Mouse (Mus musculus) embryonic facial prominence, embryonic 13.5 days (tissue): Measurements from ENCODE around the gene Insm1. TPM values are rescaled to one million over a fixed set of nuclear protein-coding genes. Genes with fewer than 3 reads are reported as not detected.

Experiments
- ATAC-seq: fragments of 200-750 bp; cut with Nextera tagmentation; 2 replicates; pipeline ENCODE4 v1.8.0; 2017; ENCODE audit warnings: low read depth; ENCODE audit not compliant: insufficient number of reproducible peaks, insufficient read depth, low FRiP score, low TSS enrichment
- H3K27ac ChIP-seq: fragments of 300-500 bp; sonication (generic); 2 replicates; pipeline ENCODE4 v1.5.1; 2015; ENCODE audit warnings: moderate library complexity, mild to moderate bottlenecking, inconsistent platforms
- H3K27me3 ChIP-seq: fragments of 300-500 bp; sonication (generic); 2 replicates; pipeline ENCODE4 v1.6.1; 2015; ENCODE audit warnings: mild to moderate bottlenecking, inconsistent platforms
- H3K36me3 ChIP-seq: fragments of 300-500 bp; sonication (generic); 2 replicates; pipeline ENCODE4 v1.6.1; 2015; ENCODE audit warnings: mild to moderate bottlenecking, inconsistent platforms
- H3K4me1 ChIP-seq: fragments of 300-500 bp; sonication (generic); 2 replicates; pipeline ENCODE4 v1.6.1; 2015; ENCODE audit warnings: inconsistent platforms
- H3K4me2 ChIP-seq: fragments of 300-500 bp; sonication (generic); 2 replicates; pipeline ENCODE4 v1.6.1; 2015; ENCODE audit warnings: moderate library complexity, mild to moderate bottlenecking, inconsistent platforms
- H3K4me3 ChIP-seq: fragments of 300-500 bp; sonication (generic); 2 replicates; pipeline ENCODE4 v1.5.1; 2015; ENCODE audit warnings: mild to moderate bottlenecking, inconsistent platforms
- H3K9ac ChIP-seq: fragments of 300-500 bp; sonication (generic); 2 replicates; pipeline ENCODE4 v1.6.1; 2015; ENCODE audit warnings: mild to moderate bottlenecking, inconsistent platforms
- H3K9me3 ChIP-seq: fragments of 300-500 bp; sonication (generic); 2 replicates; pipeline ENCODE4 v1.6.1; 2016; ENCODE audit warnings: inconsistent platforms
- whole genome bisulfite sequencing: fragments of 180-500 bp; shearing (Covaris S2); methylation state at CpG from one replicate; pipeline ENCODE4 v1.1.7; 2015; ENCODE audit warnings: mixed read lengths; 5-methylcytosine and 5-hydroxymethylcytosine counted together
- polyA plus RNA-seq: library from polyadenylated mRNA; unstranded; fragments of >200 nt; fragmentation: Nextera tagmentation; extraction: Ambion mirVana; gene quantifications from 2 replicates; pipeline ENCODE4 v1.2.1, GENCODE M21; 2015

The Insm1 gene
- polyA plus RNA-seq, 1 experiment from 2014 or later: 0.80 TPM

GRCm38 (mm10) chr2:146255636-146256035 lies 33.9 kb downstream of the Insm1 start:
- Histone ChIP-seq H3K27me3 (no peaks in the 10 kb centered on the region), H3K4me1 (peaks cover 8% of the 10 kb centered on the region), H3K27ac (no peak overlapping the region), H3K9ac (no peak overlapping the region), H3K9me3 (no peaks in the 10 kb centered on the region), H3K4me2 (no peak overlapping the region), H3K4me3 (no peak overlapping the region), H3K36me3 (no peaks in the 10 kb centered on the region)
- no peak for ATAC-seq

DNA sequence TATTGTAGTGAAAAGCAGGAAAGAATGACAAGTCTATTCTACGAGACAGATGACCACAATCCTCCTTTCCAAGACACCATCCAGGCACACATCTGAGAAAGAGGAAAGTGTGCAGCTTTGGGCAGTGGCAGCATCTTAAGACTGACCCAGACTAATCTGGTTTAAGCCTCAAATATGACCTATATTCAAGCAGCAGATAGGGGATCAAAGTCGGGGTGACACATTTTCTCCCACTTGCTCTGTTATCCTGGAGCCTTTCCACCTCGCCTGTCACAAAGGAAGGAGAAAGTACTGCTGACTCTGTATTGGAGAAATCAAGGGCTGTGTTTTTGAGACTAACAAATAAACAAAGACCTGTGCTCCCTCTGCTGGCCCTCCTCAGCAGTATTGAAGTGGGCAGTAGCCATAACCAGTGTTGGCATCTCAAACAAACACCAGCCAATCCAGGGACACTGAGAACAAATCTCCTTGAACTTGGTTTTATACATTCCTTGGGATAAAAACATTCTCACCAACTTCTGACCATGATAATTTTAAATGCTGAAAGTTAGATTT lies 34.7 kb downstream of the Insm1 start:
- Histone ChIP-seq H3K4me1 (peaks cover 8% of the 10 kb centered on the region), H3K9me3 (no peaks in the 10 kb centered on the region), H3K4me2 (no peak overlapping the region), H3K27ac (no peak overlapping the region), H3K36me3 (no peaks in the 10 kb centered on the region), H3K27me3 (no peaks in the 10 kb centered on the region), H3K4me3 (no peak overlapping the region), H3K9ac (no peak overlapping the region)
- no peak for ATAC-seq
- 61% methylated on average over 3 of the region's 3 CpGs for WGBS

GRCm38 (mm10) chr2:146257037-146257436 lies 35.3 kb downstream of the Insm1 start:
- Histone ChIP-seq H3K9me3 (no peaks in the 10 kb centered on the region), H3K27me3 (no peaks in the 10 kb centered on the region), H3K9ac (no peak overlapping the region), H3K27ac (no peak overlapping the region), H3K4me3 (no peak overlapping the region), H3K4me1 (peaks cover 8% of the 10 kb centered on the region), H3K36me3 (no peaks in the 10 kb centered on the region), H3K4me2 (no peak overlapping the region)
- no peak for ATAC-seq
- WGBS: 40% methylated on average over 3 of the region's 3 CpGs

GRCm38 (mm10) chr2:146257609-146258008 lies 35.9 kb downstream of the Insm1 start:
- no peak overlapping the region for H3K4me3 ChIP-seq
- WGBS: 84% methylated on average over 3 of the region's 3 CpGs
- no peaks in the 10 kb centered on the region for H3K36me3 ChIP-seq
- H3K9ac ChIP-seq: no peak overlapping the region
- H3K27ac ChIP-seq: no peak overlapping the region
- H3K27me3 ChIP-seq: no peaks in the 10 kb centered on the region
- H3K4me1 ChIP-seq: peaks cover 8% of the 10 kb centered on the region
- H3K9me3 ChIP-seq: no peaks in the 10 kb centered on the region
- no peak overlapping the region for H3K4me2 ChIP-seq
- no peak for ATAC-seq

GRCm38 (mm10) chr2:146258736-146259469 lies 37.2 kb downstream of the Insm1 start:
- ATAC-seq: no peak
- 37% methylated on average over 10 of the region's 10 CpGs for WGBS
- peaks cover 8% of the 10 kb centered on the region for H3K4me1 ChIP-seq
- no peaks in the 10 kb centered on the region for H3K9me3 ChIP-seq
- no peaks in the 10 kb centered on the region for H3K27me3 ChIP-seq
- H3K9ac ChIP-seq: no peak overlapping the region
- H3K36me3 ChIP-seq: no peaks in the 10 kb centered on the region
- no peak overlapping the region for H3K4me2 ChIP-seq
- H3K4me3 ChIP-seq: no peak overlapping the region
- H3K27ac ChIP-seq: no peak overlapping the region

GRCm38 (mm10) chr2:146259787-146260560 lies 38.3 kb downstream of the Insm1 start:
- Histone ChIP-seq H3K4me1 (peaks cover 8% of the 10 kb centered on the region), H3K4me3 (no peak overlapping the region), H3K36me3 (no peaks in the 10 kb centered on the region), H3K4me2 (no peak overlapping the region), H3K27ac (no peak overlapping the region), H3K9me3 (no peaks in the 10 kb centered on the region), H3K27me3 (no peaks in the 10 kb centered on the region), H3K9ac (no peak overlapping the region)
- 28% methylated on average over 18 of the region's 18 CpGs for WGBS
- no peak for ATAC-seq

DNA sequence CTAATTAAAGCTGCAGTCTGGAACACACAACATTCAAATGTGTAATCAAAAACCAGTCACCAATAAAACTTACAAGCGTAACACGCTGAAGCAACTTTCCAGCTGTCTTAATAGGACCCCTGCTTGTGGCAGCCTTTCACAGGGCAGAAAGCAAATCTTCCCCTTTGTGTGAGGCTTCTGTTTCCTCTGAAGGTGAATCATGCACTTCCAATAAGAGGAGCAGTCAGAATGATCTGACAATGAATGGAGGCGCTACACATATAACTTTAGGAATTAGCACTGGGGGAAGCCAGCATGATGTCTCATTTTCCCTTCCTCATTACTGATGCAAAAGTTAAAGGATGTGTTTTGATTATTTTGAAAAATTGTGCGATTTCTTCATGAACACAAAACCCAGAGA lies 39.4 kb downstream of the Insm1 start:
- Histone ChIP-seq H3K36me3 (no peaks in the 10 kb centered on the region), H3K4me1 (peaks cover 8% of the 10 kb centered on the region), H3K4me3 (no peak overlapping the region), H3K9me3 (no peaks in the 10 kb centered on the region), H3K27me3 (no peaks in the 10 kb centered on the region), H3K9ac (no peak overlapping the region), H3K27ac (no peak overlapping the region), H3K4me2 (no peak overlapping the region)
- no peak for ATAC-seq
- 67% methylated on average over 4 of the region's 4 CpGs for WGBS

GRCm38 (mm10) chr2:146262215-146262614 lies 40.5 kb downstream of the Insm1 start:
- no peak overlapping the region for H3K27ac ChIP-seq
- no peaks in the 10 kb centered on the region for H3K27me3 ChIP-seq
- H3K9ac ChIP-seq: no peak overlapping the region
- no peak overlapping the region for H3K4me2 ChIP-seq
- no peaks in the 10 kb centered on the region for H3K36me3 ChIP-seq
- WGBS: 46% methylated on average over 10 of the region's 10 CpGs
- H3K4me1 ChIP-seq: peaks cover 8% of the 10 kb centered on the region
- 0 out of 2 replicates have a peak, but pooled peaks have one; percentile 20 for ATAC-seq
- H3K9me3 ChIP-seq: no peaks in the 10 kb centered on the region
- no peak overlapping the region for H3K4me3 ChIP-seq

- no peaks in the 10 kb centered on the region for H3K27me3 ChIP-seq
- peaks cover 8% of the 10 kb centered on the region for H3K4me1 ChIP-seq
- ATAC-seq: no peak
- no peak overlapping the region for H3K27ac ChIP-seq
- H3K36me3 ChIP-seq: no peaks in the 10 kb centered on the region
- H3K9ac ChIP-seq: no peak overlapping the region
- no peak overlapping the region for H3K4me3 ChIP-seq
- no peak overlapping the region for H3K4me2 ChIP-seq
- no peaks in the 10 kb centered on the region for H3K9me3 ChIP-seq
Observed at GRCm38 (mm10) chr2:146262966-146263365, 41.2 kb downstream of the Insm1 start.

GRCm38 (mm10) chr2:146265045-146265444 lies 43.3 kb downstream of the Insm1 start:
- Histone ChIP-seq H3K27me3 (no peaks in the 10 kb centered on the region), H3K4me1 (peaks cover under 1% of the 10 kb centered on the region; the same call in 1 of the 2 replicates), H3K4me2 (no peak overlapping the region), H3K36me3 (no peaks in the 10 kb centered on the region), H3K9me3 (no peaks in the 10 kb centered on the region), H3K27ac (no peak overlapping the region), H3K4me3 (no peak overlapping the region), H3K9ac (no peak overlapping the region)
- ATAC-seq: no peak
- 76% methylated on average over 4 of the region's 4 CpGs for WGBS

- Histone ChIP-seq H3K4me2 (no peak overlapping the region), H3K36me3 (no peaks in the 10 kb centered on the region), H3K4me1 (no peaks in the 10 kb centered on the region), H3K9ac (no peak overlapping the region), H3K27me3 (no peaks in the 10 kb centered on the region), H3K27ac (no peak overlapping the region), H3K4me3 (no peak overlapping the region), H3K9me3 (no peaks in the 10 kb centered on the region)
- ATAC-seq: no peak
- 85% methylated on average over 3 of the region's 3 CpGs for WGBS
Observed at GRCm38 (mm10) chr2:146266539-146266938, 44.8 kb downstream of the Insm1 start.
